Mouse (Mus musculus): ENCODE results near the gene Ssr1.

Ssr1 gene

GRCm38 (mm10) chr13:37945392-37945791 is 48.6 kb downstream of the Ssr1 start:
- no peak for DNase-seq (ENCODE audit: low spot score in 2 of 2)

GRCm38 (mm10) chr13:37944306-37944705 is 49.7 kb downstream of the Ssr1 start:
- DNase-seq (ENCODE audit: low spot score in 2 of 2): no peak

- DNase-seq (ENCODE audit: low spot score in 2 of 2): no peak
Observed at GRCm38 (mm10) chr13:37943466-37943865, 50.6 kb downstream of the Ssr1 start.

GRCm38 (mm10) chr13:37942887-37943331 is 51.1 kb downstream of the Ssr1 start:
- DNase-seq (ENCODE audit: low spot score in 2 of 2): no peak

GRCm38 (mm10) chr13:37941950-37942886 is 51.8 kb downstream of the Ssr1 start:
- DNase-seq (ENCODE audit: low spot score in 2 of 2): no peak

GRCm38 (mm10) chr13:37941138-37941645 is 52.8 kb downstream of the Ssr1 start:
- no peak for DNase-seq (ENCODE audit: low spot score in 2 of 2)

- DNase-seq (ENCODE audit: low spot score in 2 of 2): no peak
Observed at GRCm38 (mm10) chr13:37940649-37941048, 53.4 kb downstream of the Ssr1 start.

GRCm38 (mm10) chr13:37940167-37940566 is 53.9 kb downstream of the Ssr1 start:
- no peak for DNase-seq (ENCODE audit: low spot score in 2 of 2)

- no peak for DNase-seq (ENCODE audit: low spot score in 2 of 2)
Observed at GRCm38 (mm10) chr13:37936351-37936750, 57.7 kb downstream of the Ssr1 start.

- DNase-seq (ENCODE audit: low spot score in 2 of 2): no peak
Observed at GRCm38 (mm10) chr13:37934920-37935319, 59.1 kb downstream of the Ssr1 start.

GRCm38 (mm10) chr13:37934075-37934474 is 59.9 kb downstream of the Ssr1 start:
- DNase-seq (ENCODE audit: low spot score in 2 of 2): no peak

GRCm38 (mm10) chr13:37931210-37931922 is 62.7 kb downstream of the Ssr1 start:
- DNase-seq (ENCODE audit: low spot score in 2 of 2): no peak

GRCm38 (mm10) chr13:37930621-37931020 is 63.4 kb downstream of the Ssr1 start:
- no peak for DNase-seq (ENCODE audit: low spot score in 2 of 2)

GRCm38 (mm10) chr13:37930091-37930490 is 63.9 kb downstream of the Ssr1 start:
- no peak for DNase-seq (ENCODE audit: low spot score in 2 of 2)

GRCm38 (mm10) chr13:37929532-37929931 is 64.5 kb downstream of the Ssr1 start:
- no peak for DNase-seq (ENCODE audit: low spot score in 2 of 2)

GRCm38 (mm10) chr13:37926394-37926793 is 67.6 kb downstream of the Ssr1 start:
- DNase-seq (ENCODE audit: low spot score in 2 of 2): no peak

GRCm38 (mm10) chr13:37924461-37924948 is 69.5 kb downstream of the Ssr1 start:
- DNase-seq (ENCODE audit: low spot score in 2 of 2): no peak

GRCm38 (mm10) chr13:37923643-37924460 is 70.2 kb downstream of the Ssr1 start:
- DNase-seq (ENCODE audit: low spot score in 2 of 2): no peak

GRCm38 (mm10) chr13:37923091-37923490 is 70.9 kb downstream of the Ssr1 start:
- no peak for DNase-seq (ENCODE audit: low spot score in 2 of 2)

- no peak for DNase-seq (ENCODE audit: low spot score in 2 of 2)
Observed at GRCm38 (mm10) chr13:37920727-37921126, 73.3 kb downstream of the Ssr1 start.

- no peak for DNase-seq (ENCODE audit: low spot score in 2 of 2)
Observed at GRCm38 (mm10) chr13:37919711-37920277, 74.2 kb downstream of the Ssr1 start.

All from urinary bladder, adult 18-20 months (tissue).